ENCODE assay signal across 8 mouse cellular contexts in the genomic region with DNA sequence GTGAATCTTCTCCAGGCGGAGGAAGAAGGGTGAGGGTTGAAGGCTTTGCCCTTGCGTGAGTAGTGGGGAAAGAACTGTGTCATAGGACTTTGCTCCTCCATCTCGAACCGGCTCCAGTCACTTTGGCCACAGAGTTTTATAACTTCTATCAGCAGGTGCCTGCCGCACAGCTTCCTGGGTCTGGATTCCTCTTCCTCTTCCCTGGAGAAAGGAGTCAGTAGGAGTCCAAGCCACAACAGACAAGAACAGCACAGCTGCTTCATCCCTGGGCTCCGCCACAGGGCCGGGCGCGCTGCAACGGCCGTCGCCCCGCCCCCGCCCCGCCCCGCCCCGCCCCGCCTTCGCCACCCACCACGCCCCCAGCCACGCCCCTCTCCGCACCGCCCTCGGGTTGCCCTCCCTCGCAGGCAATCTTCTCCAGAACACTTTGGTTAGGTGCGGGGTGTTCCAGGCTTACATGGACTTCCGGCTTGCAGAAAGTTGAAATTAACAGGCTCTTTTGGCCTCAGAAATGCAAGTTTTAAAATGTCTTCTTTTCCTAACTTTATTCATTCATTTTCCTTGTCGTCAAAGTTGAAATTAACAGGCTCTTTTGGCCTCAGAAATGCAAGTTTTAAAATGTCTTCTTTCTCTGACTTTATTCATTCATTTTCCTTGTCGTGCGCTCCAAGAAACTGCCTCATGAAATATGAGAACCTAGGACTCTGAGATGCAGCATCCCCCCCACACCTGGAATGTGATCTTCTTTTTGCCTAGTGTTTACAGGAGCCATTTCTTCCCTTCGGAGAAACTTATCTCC. TPM values are rescaled to one million over a fixed set of nuclear protein-coding genes. Genes with fewer than 3 reads are reported as not detected.
DNase-seq lines count a peak whose midpoint lies in the region; ATAC-seq lines count a peak whose summit lies in the region.

TSS of gene Insl6 (minus strand) at position 304 of the 799 bp plus-strand sequence.

- H3K36me3 ChIP-seq in megakaryocyte, embryonic 14.5 days (replicated peaks; ENCODE audit: low read length): no peaks in the 10 kb centered on the region

- H3K27me3 ChIP-seq in megakaryocyte, embryonic 14.5 days (replicated peaks): peaks cover 2% of the 10 kb centered on the region

- no peaks in the 10 kb centered on the region for H3K9me3 ChIP-seq in megakaryocyte, embryonic 14.5 days

- intact Hi-C loops in heart, postnatal 10 days (cut with DNase I): no loop called here

- peak; percentile 60 for DNase-seq in ES-CJ7 (ENCODE audit: low read depth, low spot score)
- peak; percentile 86 for DNase-seq in adrenal gland, postnatal 10 days
- peak; percentile 55 to 77 for DNase-seq in heart, postnatal 10 days
- peak; percentile 69 to 91 for DNase-seq in kidney, postnatal 36 days
- DNase-seq in right cerebral cortex, postnatal 14 days: peak; percentile 48
- DNase-seq in urinary bladder, postnatal 25 days (ENCODE audit: low spot score): peak; percentile 75

- H3K4me1 ChIP-seq in megakaryocyte, embryonic 14.5 days: peaks cover 18% of the 10 kb centered on the region

- peak within 1 kb of the TSS; percentile 89 for H3K4me3 ChIP-seq in megakaryocyte, embryonic 14.5 days (replicated peaks)

- peak; percentile 89 for ATAC-seq in erythroid progenitor cell, adult 5-6 weeks (replicated peaks; ENCODE audit: low FRiP score, poor library complexity, severe bottlenecking)

RNA-seq across cellular contexts. Expression of gene Insl6, which starts in this region (rescaled TPM):
- under 1 TPM in 1 of 2 experiments, not detected in 1; 0.66 TPM for total RNA-seq in adrenal gland, postnatal 10 days (2021)
- total RNA-seq in erythroid progenitor cell, adult 5-6 weeks (2015; ENCODE audit: low replicate concordance): 3.4 TPM in 1 of 2 replicates, not detected in the other
- 6.9 TPM in 1 of 2 replicates, not detected in the other for total RNA-seq in erythroid progenitor cell, adult 5-6 weeks (2017; ENCODE audit: low replicate concordance)
- total RNA-seq in heart, postnatal 10 days (2021): under 1 TPM in 1 of 2 experiments, not detected in 1; 0.38 TPM
- 0.97 TPM in 1 of 2 replicates, not detected in the other for polyA plus RNA-seq in megakaryocyte, embryonic 14.5 days (2012; ENCODE audit: insufficient read depth, low replicate concordance)

Comparison
In these comparisons a context has a peak if more than half of its experiments do, and no peak if none do; other contexts are left out.
1. Peak in every context shown above with its lines: DNase-seq, ATAC-seq and H3K4me3 ChIP-seq.
2. Peak in DNase-seq in adrenal gland, postnatal 10 days; RNA of the gene not detected or under 1 TPM.
3. Peak in DNase-seq in heart, postnatal 10 days; RNA of the gene not detected or under 1 TPM.